In the genomic region with DNA sequence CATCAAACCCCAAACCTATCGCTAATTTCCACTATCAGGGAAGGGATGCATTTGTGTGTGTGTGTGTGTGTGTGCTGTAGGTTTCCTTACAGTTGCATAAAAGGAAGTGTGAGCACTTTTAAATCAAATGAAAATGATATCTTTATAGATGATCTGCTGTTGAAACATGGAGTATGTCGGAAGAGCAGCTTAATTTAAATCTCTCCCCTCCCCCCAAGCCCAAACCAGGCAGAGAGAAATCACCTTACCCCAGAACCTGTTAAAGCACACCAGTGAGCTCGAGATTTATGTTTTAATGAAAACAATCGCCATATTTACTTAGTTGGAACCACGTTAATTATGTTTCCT, we compare ENCODE assay signal across 8 mouse cellular contexts. TPM values are rescaled to one million over a fixed set of nuclear protein-coding genes. Genes with fewer than 3 reads are reported as not detected.
DNase-seq lines count a peak whose midpoint lies in the region; ATAC-seq lines count a peak whose summit lies in the region.

No protein-coding gene starts in this region.

- no peaks in the 10 kb centered on the region for H3K27me3 ChIP-seq in kidney, embryonic 15.5 days
- no peaks in the 10 kb centered on the region; the same call in 1 of the 2 replicates for H3K27me3 ChIP-seq in hindbrain, embryonic 10.5 days (ENCODE audit: insufficient read depth, poor library complexity, severe bottlenecking)
- no peaks in the 10 kb centered on the region for H3K27me3 ChIP-seq in midbrain, embryonic 13.5 days

- intact Hi-C loops in left cerebral cortex, postnatal 14 days (cut with DNase I), result loop anchor here (5.0 kb wide), 1 partner anchor 304 kb away; no protein-coding TSS in a partner anchor

- 0 out of 2 replicates have a peak overlapping the region, but pooled peaks have one; percentile 99 for H3K27ac ChIP-seq in kidney, embryonic 15.5 days
- peak overlapping the region; percentile 95 for H3K27ac ChIP-seq in hindbrain, embryonic 10.5 days
- peak overlapping the region; percentile 44; the same call in 1 of the 2 replicates for H3K27ac ChIP-seq in midbrain, embryonic 13.5 days

- 2% methylated on average over 5 of the region's 5 CpGs for WGBS in kidney, embryonic 15.5 days
- WGBS in hindbrain, embryonic 10.5 days, result 2% methylated on average over 5 of the region's 5 CpGs
- WGBS in midbrain, embryonic 13.5 days, result 3% methylated on average over 5 of the region's 5 CpGs

- H3K4me1 ChIP-seq in kidney, embryonic 15.5 days, result peaks cover 12% of the 10 kb centered on the region; the same call in 1 of the 2 replicates
- peaks cover 16% of the 10 kb centered on the region for H3K4me1 ChIP-seq in hindbrain, embryonic 10.5 days (replicated peaks)
- H3K4me1 ChIP-seq in midbrain, embryonic 13.5 days (replicated peaks), result peaks cover 10% of the 10 kb centered on the region; the same call in 1 of the 2 replicates

- DNase-seq in kidney, adult 11 months, result no peak
- DNase-seq in adipocyte (ENCODE audit: low spot score), result peak; percentile 63
- DNase-seq in hindbrain, embryonic 10.5 days (ENCODE audit: low spot score), result no peak
- DNase-seq in cerebellum, adult 9-11 months, result no peak
- no peak for DNase-seq in left cerebral cortex, postnatal 14 days (ENCODE audit: low spot score in 2 of 2)
- DNase-seq in gastrocnemius, postnatal 25 days, result no peak

- peak overlapping the region; percentile 96 for H3K4me2 ChIP-seq in kidney, embryonic 15.5 days
- H3K4me2 ChIP-seq in midbrain, embryonic 13.5 days (replicated peaks), result peak overlapping the region; percentile 93

- H3K9ac ChIP-seq in kidney, embryonic 15.5 days, result peak overlapping the region; percentile 82
- H3K9ac ChIP-seq in midbrain, embryonic 13.5 days (replicated peaks), result peak overlapping the region; percentile 87

- H3K4me3 ChIP-seq in kidney, embryonic 15.5 days (replicated peaks), result peak overlapping the region; percentile 87
- peak overlapping the region; percentile 78 for H3K4me3 ChIP-seq in hindbrain, embryonic 10.5 days
- peak overlapping the region; percentile 90 for H3K4me3 ChIP-seq in midbrain, embryonic 13.5 days (replicated peaks)

- H3K36me3 ChIP-seq in kidney, embryonic 15.5 days, result peaks cover 4% of the 10 kb centered on the region; the same call in 1 of the 2 replicates
- H3K36me3 ChIP-seq in hindbrain, embryonic 10.5 days, result 0 out of 2 replicates have a peak, but pooled peaks cover 4% of the 10 kb centered on the region
- H3K36me3 ChIP-seq in midbrain, embryonic 13.5 days, result no peaks in the 10 kb centered on the region

- 0 out of 2 replicates have a peak, but pooled peaks cover 3% of the 10 kb centered on the region for H3K9me3 ChIP-seq in kidney, embryonic 15.5 days (replicated peaks)
- H3K9me3 ChIP-seq in hindbrain, embryonic 10.5 days, result no peaks in the 10 kb centered on the region
- 0 out of 2 replicates have a peak, but pooled peaks cover 4% of the 10 kb centered on the region for H3K9me3 ChIP-seq in midbrain, embryonic 13.5 days

- ATAC-seq in kidney, embryonic 15.5 days (replicated peaks; ENCODE audit: low FRiP score), result no peak
- no peak for ATAC-seq in midbrain, embryonic 13.5 days

RNA-seq across cellular contexts. Expression of a gene that starts 2.2 kb away (rescaled TPM):
- 23.5 and 30.6 TPM in 2 replicates for polyA plus RNA-seq in kidney, embryonic 15.5 days (2015; fragmentation: Nextera tagmentation; extraction: Ambion mirVana)
- polyA plus RNA-seq in hindbrain, embryonic 10.5 days (2016; fragmentation: Nextera tagmentation; extraction: Ambion mirVana), result 11.4 and 11.9 TPM in 2 replicates
- 22.7 and 24.3 TPM in 2 replicates for polyA plus RNA-seq in midbrain, embryonic 13.5 days (2015; fragmentation: Nextera tagmentation; extraction: Ambion mirVana)
- 100 to 1,000 TPM; 150 to 176 TPM for total RNA-seq in left cerebral cortex, postnatal 14 days (2021)
- 10 to 100 TPM; 51.7 to 64.2 TPM for total RNA-seq in gastrocnemius, postnatal 25 days (2021)

Comparison
In these comparisons a context has a peak if more than half of its experiments do, and no peak if none do; other contexts are left out.
1. H3K27ac ChIP-seq: peak in every context shown above with its lines; median percentile 99 in kidney, embryonic 15.5 days; 95 in hindbrain, embryonic 10.5 days; 44 in midbrain, embryonic 13.5 days.